Mouse (Mus musculus) bone marrow macrophage, adult 2 months (primary cell): ENCODE results near the gene Ssna1.

Source experiments
- CTCF ChIP-seq: IDR thresholded peaks from 2 replicates; pipeline ENCODE4 v1.5.1; 2012; ENCODE audit warnings: low read depth, mild to moderate bottlenecking, low read length, moderate library complexity
- POLR2A ChIP-seq: IDR thresholded peaks from 2 replicates; pipeline ENCODE4 v1.6.1; 2012; ENCODE audit warnings: mild to moderate bottlenecking, low read depth, low read length, borderline replicate concordance

DNA sequence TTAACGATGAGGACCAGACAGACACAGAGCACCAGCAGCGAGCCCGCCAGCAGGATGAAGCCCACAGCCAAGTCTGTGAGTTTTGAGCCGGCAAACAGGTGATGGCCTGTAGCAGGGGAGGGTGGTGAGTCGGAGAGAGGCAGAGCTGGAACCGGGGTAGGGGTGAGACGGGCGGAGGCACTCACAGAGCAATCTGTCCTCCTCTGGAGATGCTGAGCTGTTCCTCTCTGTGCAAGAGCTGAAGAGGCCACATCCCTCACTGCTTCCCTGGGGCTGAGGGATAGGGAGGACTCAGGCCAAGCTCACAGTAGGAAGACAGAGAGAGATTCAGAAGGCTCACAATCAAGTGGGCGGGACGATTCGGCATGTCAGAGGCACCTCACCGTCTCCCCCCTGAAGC is 41.2 kb downstream of the Ssna1 start:
- TF ChIP-seq CTCF (no peak), POLR2A (no peak)
